Comparison of ENCODE assay signal across 30 mouse cellular contexts in the genomic region with DNA sequence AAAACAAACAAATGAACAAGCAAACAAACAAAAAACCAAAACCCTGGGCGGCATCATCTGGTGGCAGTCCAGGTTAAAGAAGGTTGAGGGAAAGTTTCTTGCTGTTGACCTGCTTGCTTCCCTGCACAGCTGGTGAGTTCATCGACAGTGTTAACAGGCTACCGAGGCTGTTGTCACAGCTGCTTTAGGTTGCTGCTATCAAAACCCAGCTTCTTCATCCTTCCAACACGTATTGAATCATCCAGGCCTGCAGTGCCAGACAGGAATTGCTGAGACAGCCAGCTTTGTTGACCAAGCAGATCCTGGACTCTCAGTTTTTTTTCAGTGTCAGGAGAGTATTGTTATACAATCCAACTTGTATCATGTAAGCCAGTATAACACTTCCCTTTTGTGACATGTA.
DNase-seq lines count a peak whose midpoint lies in the region; ATAC-seq and TF ChIP-seq lines count a peak whose summit lies in the region.
"Had no signal": no experiment of that assay in that cellular context is flagged by ENCODE, and none has a peak within 500 bp of the region (broad histone marks: within the 10 kb centered on the region; RNA-seq: fewer than 3 reads in every experiment).

No protein-coding gene starts in this region.

- H3K27me3 ChIP-seq in lung, embryonic 16.5 days (ENCODE audit: control insufficient read depth, insufficient read depth, low read depth, low read length), result no peaks in the 10 kb centered on the region
- no peaks in the 10 kb centered on the region for H3K27me3 ChIP-seq in testis, adult 2 months (ENCODE audit: control insufficient read depth, insufficient read depth, low read length)
- H3K27me3 ChIP-seq in midbrain, embryonic 13.5 days, result no peaks in the 10 kb centered on the region
- H3K27me3 ChIP-seq: embryonic facial prominence, embryonic 15.5 days; forebrain, embryonic 12.5 days; hindbrain, embryonic 12.5 days; intestine, embryonic 15.5 days; megakaryocyte, embryonic 14.5 days; neural tube, embryonic 13.5 days had no signal

- no peak overlapping the region for H3K4me2 ChIP-seq in lung, embryonic 16.5 days (ENCODE audit: low read depth, low read length)
- no peak overlapping the region for H3K4me2 ChIP-seq in midbrain, embryonic 13.5 days (replicated peaks)
- H3K4me2 ChIP-seq: embryonic facial prominence, embryonic 15.5 days; forebrain, embryonic 12.5 days; hindbrain, embryonic 12.5 days; intestine, embryonic 15.5 days; neural tube, embryonic 13.5 days had no signal

- no peak for DNase-seq in lung, postnatal 14 days
- no peak for DNase-seq in testis, postnatal 10 days (ENCODE audit: low spot score)
- no peak for DNase-seq in kidney, adult 8-10 months
- DNase-seq: adrenal gland, postnatal 14 days; cerebellum, adult 11 months; cerebellum, adult 9-11 months; forebrain, postnatal 0 days; gastrocnemius, postnatal 10 days; heart, postnatal 14 days; kidney, adult 2 months; kidney, postnatal 4 days; liver; right cerebral cortex, postnatal 4 days; thymus, postnatal 4 days had no signal

- no peak overlapping the region for H3K4me3 ChIP-seq in lung, embryonic 16.5 days (ENCODE audit: low read length)
- peak overlapping the region; percentile 9; the same call in 1 of the 2 replicates for H3K4me3 ChIP-seq in testis, adult 2 months (ENCODE audit: control insufficient read depth, low read depth, low read length)
- no peak overlapping the region for H3K4me3 ChIP-seq in midbrain, embryonic 13.5 days (replicated peaks)
- H3K4me3 ChIP-seq: embryonic facial prominence, embryonic 15.5 days; forebrain, embryonic 12.5 days; hindbrain, embryonic 12.5 days; intestine, embryonic 15.5 days; megakaryocyte, embryonic 14.5 days; neural tube, embryonic 13.5 days had no signal

- no peak for TF ChIP-seq CTCF in testis, adult 2 months (IDR thresholded peaks at IDR 0.05; ENCODE audit: control insufficient read depth, insufficient read depth, insufficient replicate concordance, low read depth, low read length)

- no peak overlapping the region for H3K9ac ChIP-seq in lung, embryonic 16.5 days (ENCODE audit: low read length)
- no peak overlapping the region for H3K9ac ChIP-seq in midbrain, embryonic 13.5 days (replicated peaks)
- H3K9ac ChIP-seq: embryonic facial prominence, embryonic 15.5 days; forebrain, embryonic 12.5 days; forebrain, postnatal 0 days; hindbrain, embryonic 12.5 days; intestine, embryonic 15.5 days; liver, embryonic 14.5 days; neural tube, embryonic 13.5 days had no signal

- peak; percentile 36; the same call in 1 of the 2 replicates for ATAC-seq in lung, embryonic 16.5 days (ENCODE audit: low read depth)
- ATAC-seq in granulocyte monocyte progenitor cell, adult 5-6 weeks (replicated peaks; ENCODE audit: poor library complexity, severe bottlenecking), result 0 out of 2 replicates have a peak, but pooled peaks have one; percentile 12
- ATAC-seq in midbrain, embryonic 13.5 days, result no peak
- ATAC-seq: CD4-positive, CD25-positive, alpha-beta regulatory T cell, adult 4 months; forebrain, postnatal 0 days; hindbrain, postnatal 0 days; intestine, embryonic 15.5 days; midbrain, embryonic 16.5 days had no signal

- 39% methylated on average over 4 of the region's 4 CpGs for WGBS in lung, embryonic 16.5 days
- 67% methylated on average over 4 of the region's 4 CpGs for WGBS in midbrain, embryonic 13.5 days

- H3K4me1 ChIP-seq in lung, embryonic 16.5 days (replicated peaks; ENCODE audit: control insufficient read depth, insufficient read depth, low read length), result no peaks in the 10 kb centered on the region
- H3K4me1 ChIP-seq in testis, adult 2 months (ENCODE audit: control insufficient read depth, insufficient read depth, low read length), result no peaks in the 10 kb centered on the region
- H3K4me1 ChIP-seq in midbrain, embryonic 13.5 days (replicated peaks), result no peaks in the 10 kb centered on the region
- H3K4me1 ChIP-seq: embryonic facial prominence, embryonic 15.5 days; forebrain, embryonic 12.5 days; hindbrain, embryonic 12.5 days; intestine, embryonic 15.5 days; megakaryocyte, embryonic 14.5 days; neural tube, embryonic 13.5 days had no signal

- TF ChIP-seq POLR2A in testis, adult 2 months (IDR thresholded peaks at IDR 0.05; ENCODE audit: control insufficient read depth, low read depth, low read length), result no peak

- H3K36me3 ChIP-seq in lung, embryonic 16.5 days (ENCODE audit: control insufficient read depth, insufficient read depth, low read length), result no peaks in the 10 kb centered on the region
- no peaks in the 10 kb centered on the region for H3K36me3 ChIP-seq in testis, adult 2 months (ENCODE audit: control insufficient read depth, insufficient read depth, low read length)
- no peaks in the 10 kb centered on the region for H3K36me3 ChIP-seq in midbrain, embryonic 13.5 days
- H3K36me3 ChIP-seq: embryonic facial prominence, embryonic 15.5 days; forebrain, embryonic 12.5 days; hindbrain, embryonic 12.5 days; intestine, embryonic 15.5 days; neural tube, embryonic 13.5 days had no signal

- H3K9me3 ChIP-seq in lung, embryonic 16.5 days (ENCODE audit: control insufficient read depth, low read length), result no peaks in the 10 kb centered on the region
- no peaks in the 10 kb centered on the region for H3K9me3 ChIP-seq in midbrain, embryonic 13.5 days
- H3K9me3 ChIP-seq: embryonic facial prominence, embryonic 15.5 days; forebrain, embryonic 12.5 days; hindbrain, embryonic 12.5 days; intestine, embryonic 15.5 days; megakaryocyte, embryonic 14.5 days; neural tube, embryonic 13.5 days had no signal

- no peak overlapping the region for H3K27ac ChIP-seq in lung, embryonic 16.5 days (ENCODE audit: low read length)
- H3K27ac ChIP-seq in testis, adult 2 months (ENCODE audit: control insufficient read depth, insufficient read depth, low read depth, low read length), result no peak overlapping the region
- no peak overlapping the region for H3K27ac ChIP-seq in midbrain, embryonic 13.5 days
- H3K27ac ChIP-seq: embryonic facial prominence, embryonic 15.5 days; forebrain, embryonic 12.5 days; hindbrain, embryonic 12.5 days; hindbrain, postnatal 0 days; intestine, embryonic 15.5 days; kidney, postnatal 0 days; liver, embryonic 14.5 days; neural tube, embryonic 13.5 days; stomach, postnatal 0 days had no signal
